Mouse (Mus musculus): Measurements from ENCODE around the gene Vnn3.

The Vnn3 gene

GRCm38 (mm10) chr10:23851228-23851912 is at the start of gene Vnn3:
Gene Vnn3 (plus strand): TSS chr10:23851462.
- no peak for DNase-seq

- no peak for DNase-seq
Observed at GRCm38 (mm10) chr10:23802911-23803310, 48.4 kb upstream of the Vnn3 start.

- no peak for DNase-seq
Observed at GRCm38 (mm10) chr10:23804665-23805064, 46.6 kb upstream of the Vnn3 start.

- DNase-seq, result no peak
Observed at GRCm38 (mm10) chr10:23806201-23806600, 45.1 kb upstream of the Vnn3 start.

GRCm38 (mm10) chr10:23811635-23812437 is 39.4 kb upstream of the Vnn3 start:
- peak; percentile 78 for DNase-seq

- no peak for DNase-seq
Observed at GRCm38 (mm10) chr10:23812438-23812759, 38.9 kb upstream of the Vnn3 start.

GRCm38 (mm10) chr10:23812852-23813766 is 38.2 kb upstream of the Vnn3 start:
- DNase-seq, result peak; percentile 15

GRCm38 (mm10) chr10:23815168-23815567 is 36.1 kb upstream of the Vnn3 start:
- DNase-seq, result peak; percentile 72

GRCm38 (mm10) chr10:23816241-23816640 is 35.0 kb upstream of the Vnn3 start:
- DNase-seq, result no peak

- no peak for DNase-seq
Observed at GRCm38 (mm10) chr10:23826516-23826915, 24.7 kb upstream of the Vnn3 start.

GRCm38 (mm10) chr10:23836003-23836964 is 15.0 kb upstream of the Vnn3 start:
- no peak for DNase-seq

- DNase-seq, result no peak
Observed at GRCm38 (mm10) chr10:23837115-23837514, 14.1 kb upstream of the Vnn3 start.

- DNase-seq, result no peak
Observed at GRCm38 (mm10) chr10:23838910-23839309, 12.4 kb upstream of the Vnn3 start.

GRCm38 (mm10) chr10:23839368-23839767 is 11.9 kb upstream of the Vnn3 start:
- no peak for DNase-seq

- no peak for DNase-seq
Observed at GRCm38 (mm10) chr10:23840496-23840895, 10.8 kb upstream of the Vnn3 start.

GRCm38 (mm10) chr10:23852096-23852495 is 834 bp downstream of the Vnn3 start:
- no peak for DNase-seq

- DNase-seq, result no peak
Observed at GRCm38 (mm10) chr10:23864362-23865312, 13.4 kb downstream of the Vnn3 start.

GRCm38 (mm10) chr10:23880695-23881094 is 29.4 kb downstream of the Vnn3 start:
- no peak for DNase-seq

GRCm38 (mm10) chr10:23884910-23885309 is 33.6 kb downstream of the Vnn3 start:
- no peak for DNase-seq

GRCm38 (mm10) chr10:23886060-23886459 is 34.8 kb downstream of the Vnn3 start:
- no peak for DNase-seq

- DNase-seq, result no peak
Observed at GRCm38 (mm10) chr10:23892987-23893386, 41.7 kb downstream of the Vnn3 start.
